Mouse (Mus musculus) bone marrow macrophage, adult 2 months (primary cell): ENCODE measurements around the gene Med25. TPM values are rescaled to one million over a fixed set of nuclear protein-coding genes. Genes with fewer than 3 reads are reported as not detected.
"Not testable (repeated sequence)": the region's sequence is repeated elsewhere in the genome, so short reads cannot be mapped to it uniquely, and the experiment has no call there.

ENCODE experiments used
- H3K27ac ChIP-seq: 2 replicates; pipeline ENCODE4 v1.5.1; 2012; ENCODE audit warnings: low read depth, low read length; ENCODE audit not compliant: insufficient read depth
- H3K4me1 ChIP-seq: 2 replicates; pipeline ENCODE4 v1.6.1; 2012; ENCODE audit warnings: low read length; ENCODE audit not compliant: control insufficient read depth, insufficient read depth
- H3K4me3 ChIP-seq: 2 replicates; pipeline ENCODE4 v1.5.1; 2012; ENCODE audit warnings: mild to moderate bottlenecking, low read length, moderate library complexity; ENCODE audit not compliant: insufficient read depth
- CTCF ChIP-seq: IDR thresholded peaks from 2 replicates; pipeline ENCODE4 v1.5.1; 2012; ENCODE audit warnings: low read depth, mild to moderate bottlenecking, low read length, moderate library complexity
- POLR2A ChIP-seq: IDR thresholded peaks from 2 replicates; pipeline ENCODE4 v1.6.1; 2012; ENCODE audit warnings: mild to moderate bottlenecking, low read depth, low read length, borderline replicate concordance
- polyA plus RNA-seq: library from polyadenylated mRNA; stranded (reverse); fragments of >200 nt; gene quantifications from 2 replicates; pipeline ENCODE4 v1.2.4, GENCODE M21; 2012; ENCODE audit not compliant: missing spikeins, insufficient read depth, insufficient read length

The Med25 gene
- polyA plus RNA-seq, 1 experiment: 33.4 TPM

GRCm38 (mm10) chr7:44894175-44894574 is 1.7 kb upstream of the Med25 start:
- H3K4me1 ChIP-seq: peaks cover 15% of the 10 kb centered on the region
- H3K27ac ChIP-seq: no peak overlapping the region
- TF ChIP-seq POLR2A (no peak), CTCF (no peak)
- H3K4me3 ChIP-seq: no peak overlapping the region

- Histone ChIP-seq H3K4me3 (no peak overlapping the region), H3K27ac (no peak overlapping the region), H3K4me1 (peaks cover 19% of the 10 kb centered on the region)
- TF ChIP-seq POLR2A: no peak
- no peak for TF ChIP-seq CTCF
Measured at GRCm38 (mm10) chr7:44893197-44893596, 685 bp upstream of the Med25 start.

GRCm38 (mm10) chr7:44891611-44892010 is 901 bp downstream of the Med25 start:
- Histone ChIP-seq H3K4me3 (peak overlapping the region; percentile 91), H3K27ac (0 out of 2 replicates have a peak overlapping the region, but pooled peaks have one; percentile 26), H3K4me1 (peaks cover 28% of the 10 kb centered on the region)
- no peak for TF ChIP-seq POLR2A
- TF ChIP-seq CTCF: no peak

- TF ChIP-seq CTCF: no peak
- Histone ChIP-seq H3K27ac (no peak overlapping the region), H3K4me3 (no peak overlapping the region), H3K4me1 (peaks cover 28% of the 10 kb centered on the region)
Measured at GRCm38 (mm10) chr7:44890737-44891136, 1.8 kb downstream of the Med25 start.

GRCm38 (mm10) chr7:44890180-44890579 is 2.3 kb downstream of the Med25 start:
- Histone ChIP-seq H3K27ac (no peak overlapping the region), H3K4me1 (peaks cover 27% of the 10 kb centered on the region), H3K4me3 (no peak overlapping the region)
- no peak for TF ChIP-seq CTCF
- no peak for TF ChIP-seq POLR2A

GRCm38 (mm10) chr7:44888256-44889105 is 4.0 kb downstream of the Med25 start:
- Histone ChIP-seq H3K4me1 (peaks cover 26% of the 10 kb centered on the region), H3K4me3 (no peak overlapping the region), H3K27ac (no peak overlapping the region)
- TF ChIP-seq CTCF: no peak
- TF ChIP-seq POLR2A: no peak

- TF ChIP-seq POLR2A: no peak
- TF ChIP-seq CTCF: no peak
- Histone ChIP-seq H3K4me3 (no peak overlapping the region), H3K4me1 (peaks cover 24% of the 10 kb centered on the region), H3K27ac (peak overlapping the region; percentile 6; the same call in 1 of the 2 replicates)
Measured at GRCm38 (mm10) chr7:44886964-44887363, 5.5 kb downstream of the Med25 start.

- peaks cover 17% of the 10 kb centered on the region for H3K4me1 ChIP-seq
- TF ChIP-seq POLR2A: no peak
- no peak for TF ChIP-seq CTCF
- H3K4me3 ChIP-seq: no peak overlapping the region
- H3K27ac ChIP-seq: no peak overlapping the region
Measured at GRCm38 (mm10) chr7:44884637-44885036, 7.9 kb downstream of the Med25 start.

- TF ChIP-seq CTCF (no peak), POLR2A (no peak)
- Histone ChIP-seq H3K27ac (no peak overlapping the region), H3K4me3 (no peak overlapping the region), H3K4me1 (peaks cover 12% of the 10 kb centered on the region)
Measured at GRCm38 (mm10) chr7:44883036-44883435, 9.5 kb downstream of the Med25 start.

- Histone ChIP-seq H3K4me3 (no peak overlapping the region), H3K27ac (no peak overlapping the region), H3K4me1 (no peaks in the 10 kb centered on the region)
- TF ChIP-seq CTCF (no peak), POLR2A (no peak)
Measured at GRCm38 (mm10) chr7:44877833-44878232, 14.7 kb downstream of the Med25 start.

- peaks cover 13% of the 10 kb centered on the region for H3K4me1 ChIP-seq
- H3K27ac ChIP-seq, H3K4me3 ChIP-seq: not testable (repeated sequence)
Measured at GRCm38 (mm10) chr7:44871774-44872173, 20.7 kb downstream of the Med25 start.
